Mouse (Mus musculus) neural tube, embryonic 11.5 days (tissue): ENCODE measurements around the gene Pprc1. TPM values are rescaled to one million over a fixed set of nuclear protein-coding genes. Genes with fewer than 3 reads are reported as not detected.
A peak's percentile ranks its signal among the peaks of the same experiment; 100 is the strongest.

Source experiments
- ATAC-seq: fragments of 200-750 bp; cut with Nextera tagmentation; 2 replicates; pipeline ENCODE4 v1.8.0; 2017; ENCODE audit warnings: moderate number of reproducible peaks, mild to moderate bottlenecking, moderate TSS enrichment, moderate library complexity; ENCODE audit not compliant: insufficient read depth, low FRiP score, low TSS enrichment
- DNase-seq: peaks from one replicate; pipeline ENCODE4 v3.0.0-alpha.2; 2015; ENCODE audit warnings: low spot score
- H3K27ac ChIP-seq: fragments of 300-500 bp; sonication (generic); 2 replicates; pipeline ENCODE4 v1.5.1; 2014; ENCODE audit warnings: low read depth, mild to moderate bottlenecking, low read length
- H3K27me3 ChIP-seq: fragments of 300-500 bp; sonication (generic); 2 replicates; pipeline ENCODE4 v1.6.1; 2014; ENCODE audit warnings: mild to moderate bottlenecking, low read length, mixed read lengths; ENCODE audit not compliant: control insufficient read depth, insufficient read depth
- H3K36me3 ChIP-seq: fragments of 300-500 bp; sonication (generic); 2 replicates; pipeline ENCODE4 v1.6.1; 2014; ENCODE audit warnings: mild to moderate bottlenecking, low read length, moderate library complexity, mixed read lengths; ENCODE audit not compliant: control insufficient read depth, insufficient read depth
- H3K4me1 ChIP-seq: fragments of 300-500 bp; sonication (generic); 2 replicates; pipeline ENCODE4 v1.6.1; 2014; ENCODE audit warnings: low read length, mixed read lengths; ENCODE audit not compliant: control insufficient read depth, insufficient read depth
- H3K4me2 ChIP-seq: fragments of 300-500 bp; sonication (generic); 2 replicates; pipeline ENCODE4 v1.6.1; 2014; ENCODE audit warnings: low read depth, mild to moderate bottlenecking, moderate library complexity
- H3K4me3 ChIP-seq: fragments of 300-500 bp; sonication (generic); 2 replicates; pipeline ENCODE4 v1.5.1; 2014; ENCODE audit warnings: low read depth, low read length
- H3K9ac ChIP-seq: fragments of 300-500 bp; sonication (generic); 2 replicates; pipeline ENCODE4 v1.6.1; 2014; ENCODE audit warnings: mild to moderate bottlenecking, low read length
- H3K9me3 ChIP-seq: fragments of 300-500 bp; sonication (generic); 2 replicates; pipeline ENCODE4 v1.6.1; 2016; ENCODE audit warnings: low read length; ENCODE audit not compliant: control insufficient read depth
- WGBS: fragments of 180-500 bp; shearing (Covaris S2); extraction: QIAGEN DNeasy Blood & Tissue Kit; methylation state at CpG from one replicate; pipeline ENCODE4 v1.1.7; 2014; 5-methylcytosine and 5-hydroxymethylcytosine counted together
- polyA plus RNA-seq: library from polyadenylated mRNA; unstranded; fragments of >200 nt; fragmentation: Nextera tagmentation; extraction: Ambion mirVana; gene quantifications from 2 replicates; pipeline ENCODE4 v1.2.1, GENCODE M21; 2014

Gene Pprc1
- polyA plus RNA-seq, 1 experiment from 2014 or later, result 46.1 TPM

DNA sequence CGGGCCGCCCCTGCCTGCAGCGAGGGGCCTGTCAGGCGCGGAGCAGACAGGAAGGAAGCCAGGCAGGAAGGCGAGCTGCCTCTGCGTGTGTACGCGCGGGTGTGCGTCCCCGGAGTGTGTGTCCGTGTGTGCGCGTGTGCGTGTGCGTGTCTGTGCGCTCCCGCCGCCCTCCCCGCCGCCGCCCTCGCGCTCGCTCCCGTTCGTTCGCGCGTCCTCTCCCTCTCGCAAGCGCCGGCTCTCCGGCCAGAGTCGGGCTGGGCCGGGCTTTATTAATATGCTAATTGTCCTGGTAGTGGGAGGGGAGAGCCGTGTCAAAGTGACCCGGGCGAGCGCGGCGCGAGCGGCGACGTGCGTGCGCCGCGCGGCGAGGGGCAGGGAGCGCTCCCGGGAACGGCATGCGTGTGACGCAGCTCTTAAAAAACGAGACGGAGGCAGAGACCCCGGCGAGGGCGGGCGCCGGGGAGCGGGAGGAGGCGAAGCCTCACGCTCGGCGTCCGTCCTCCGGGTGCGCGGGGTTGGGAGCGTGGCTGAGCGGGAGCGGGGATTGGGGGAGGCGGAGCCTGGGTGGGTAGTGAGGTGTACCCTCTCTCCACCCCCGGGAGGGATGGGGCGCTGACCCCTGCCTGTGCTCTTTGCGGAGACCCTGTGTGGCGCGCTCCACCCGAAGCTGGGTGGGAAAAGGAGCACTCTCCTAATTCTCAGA lies 458 bp downstream of the Pprc1 start, which contains the start of gene Ldb1:
TSS of gene Ldb1 (minus strand) at position 222 of the 703 bp plus-strand sequence.
- Histone ChIP-seq H3K36me3 (no peaks in the 10 kb centered on the region), H3K4me1 (peaks cover 43% of the 10 kb centered on the region), H3K9me3 (no peaks in the 10 kb centered on the region), H3K27ac (peak within 1 kb of the TSS; percentile 98), H3K4me3 (peak within 1 kb of the TSS; percentile 95), H3K4me2 (peak within 1 kb of the TSS; percentile 80), H3K27me3 (no peaks in the 10 kb centered on the region), H3K9ac (peak within 1 kb of the TSS; percentile 96)
- DNase-seq (peak; percentile 91), ATAC-seq (peak; percentile 56)
- WGBS, result under 1% methylated on average over 68 of the region's 84 CpGs

- H3K4me1 ChIP-seq, result peaks cover 37% of the 10 kb centered on the region
- H3K4me2 ChIP-seq, result peak overlapping the region; percentile 80
- no peaks in the 10 kb centered on the region for H3K27me3 ChIP-seq
- no peaks in the 10 kb centered on the region for H3K9me3 ChIP-seq
- H3K36me3 ChIP-seq, result no peaks in the 10 kb centered on the region
- peak overlapping the region; percentile 95 for H3K4me3 ChIP-seq
- peak overlapping the region; percentile 96 for H3K9ac ChIP-seq
- DNase-seq (no peak), ATAC-seq (peak; percentile 16)
- H3K27ac ChIP-seq, result peak overlapping the region; percentile 96
- WGBS, result 0% methylated on average over 7 of the region's 7 CpGs
Observed at GRCm38 (mm10) chr19:46045696-46046311, 1.1 kb downstream of the Pprc1 start.

DNA sequence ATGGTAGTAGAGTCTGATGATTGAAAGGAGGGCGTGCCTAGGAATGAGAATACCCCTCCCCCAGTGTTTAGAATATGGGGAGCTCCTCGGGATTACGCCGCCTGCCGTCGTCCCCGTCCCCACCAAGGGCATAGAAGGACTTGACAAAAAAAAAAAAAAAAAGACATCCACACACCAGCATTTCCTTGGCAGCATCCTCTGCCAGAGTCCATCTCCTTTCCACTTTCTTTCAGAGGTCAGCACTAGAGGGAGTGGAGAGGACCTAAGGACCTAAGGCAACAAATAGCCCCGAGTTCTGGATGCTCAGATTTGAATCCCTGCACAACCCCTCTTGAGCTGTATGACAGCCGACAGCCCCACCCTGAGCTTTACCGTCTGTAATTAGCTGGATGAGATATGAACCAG lies 1.9 kb downstream of the Pprc1 start:
- H3K4me3 ChIP-seq, result no peak overlapping the region
- H3K27ac ChIP-seq, result no peak overlapping the region
- DNase-seq (no peak), ATAC-seq (no peak)
- peak overlapping the region; percentile 80; the same call in 1 of the 2 replicates for H3K4me2 ChIP-seq
- WGBS, result 9% methylated on average over 10 of the region's 10 CpGs
- H3K4me1 ChIP-seq, result peaks cover 29% of the 10 kb centered on the region
- H3K9me3 ChIP-seq, result no peaks in the 10 kb centered on the region
- H3K36me3 ChIP-seq, result no peaks in the 10 kb centered on the region
- no peaks in the 10 kb centered on the region for H3K27me3 ChIP-seq
- no peak overlapping the region for H3K9ac ChIP-seq

- no peak overlapping the region for H3K4me2 ChIP-seq
- no peaks in the 10 kb centered on the region for H3K9me3 ChIP-seq
- DNase-seq (no peak), ATAC-seq (no peak)
- no peaks in the 10 kb centered on the region for H3K27me3 ChIP-seq
- H3K9ac ChIP-seq, result no peak overlapping the region
- H3K4me3 ChIP-seq, result no peak overlapping the region
- 77% methylated on average over 2 of the region's 2 CpGs for WGBS
- H3K27ac ChIP-seq, result no peak overlapping the region
- peaks cover 21% of the 10 kb centered on the region for H3K4me1 ChIP-seq
- H3K36me3 ChIP-seq, result no peaks in the 10 kb centered on the region
Observed at GRCm38 (mm10) chr19:46047426-46047825, 2.7 kb downstream of the Pprc1 start.

GRCm38 (mm10) chr19:46049129-46049528 lies 4.4 kb downstream of the Pprc1 start:
- H3K4me3 ChIP-seq, result no peak overlapping the region
- WGBS, result 70% methylated on average over 4 of the region's 4 CpGs
- H3K27ac ChIP-seq, result no peak overlapping the region
- peaks cover 5% of the 10 kb centered on the region; the same call in 1 of the 2 replicates for H3K4me1 ChIP-seq
- H3K27me3 ChIP-seq, result no peaks in the 10 kb centered on the region
- no peak overlapping the region for H3K9ac ChIP-seq
- H3K9me3 ChIP-seq, result no peaks in the 10 kb centered on the region
- ATAC-seq, result no peak
- DNase-seq, result no peak
- H3K36me3 ChIP-seq, result no peaks in the 10 kb centered on the region
- H3K4me2 ChIP-seq, result no peak overlapping the region

DNA sequence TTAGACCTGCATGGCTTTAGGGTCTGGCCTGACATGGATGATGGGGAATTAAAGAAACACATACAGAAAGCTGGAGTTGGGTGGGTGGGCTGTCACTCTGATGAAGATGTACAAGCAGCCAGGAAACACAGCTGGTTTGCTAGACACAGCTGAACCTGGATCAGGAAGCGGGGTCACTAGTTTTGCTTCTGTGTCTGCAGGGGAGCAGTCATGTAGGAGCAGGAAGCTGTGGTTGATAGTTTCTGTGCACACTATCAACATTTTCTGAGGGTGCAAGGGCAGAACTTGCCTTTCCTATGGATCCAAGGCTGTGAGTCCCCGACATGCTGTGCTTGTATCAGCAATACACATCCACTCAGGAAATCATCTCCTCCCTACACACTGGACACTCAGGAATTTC lies 5.8 kb downstream of the Pprc1 start:
- H3K36me3 ChIP-seq, result no peaks in the 10 kb centered on the region
- no peaks in the 10 kb centered on the region for H3K27me3 ChIP-seq
- no peak overlapping the region for H3K9ac ChIP-seq
- H3K4me1 ChIP-seq, result peaks cover 4% of the 10 kb centered on the region; the same call in 1 of the 2 replicates
- WGBS, result 87% methylated on average over 2 of the region's 2 CpGs
- ATAC-seq (no peak), DNase-seq (no peak)
- no peaks in the 10 kb centered on the region for H3K9me3 ChIP-seq
- no peak overlapping the region for H3K4me2 ChIP-seq
- no peak overlapping the region for H3K27ac ChIP-seq
- H3K4me3 ChIP-seq, result no peak overlapping the region

GRCm38 (mm10) chr19:46055752-46056387 lies 11.2 kb downstream of the Pprc1 start:
- H3K9me3 ChIP-seq, result no peaks in the 10 kb centered on the region
- H3K36me3 ChIP-seq, result no peaks in the 10 kb centered on the region
- DNase-seq (no peak), ATAC-seq (peak; percentile 70; the same call in 1 of the 2 replicates)
- H3K4me3 ChIP-seq, result peak overlapping the region; percentile 88
- no peak overlapping the region for H3K27ac ChIP-seq
- peak overlapping the region; percentile 36 for H3K4me2 ChIP-seq
- peak overlapping the region; percentile 12 for H3K9ac ChIP-seq
- 2% methylated on average over 11 of the region's 11 CpGs for WGBS
- H3K4me1 ChIP-seq, result peaks cover 10% of the 10 kb centered on the region
- no peaks in the 10 kb centered on the region for H3K27me3 ChIP-seq

DNA sequence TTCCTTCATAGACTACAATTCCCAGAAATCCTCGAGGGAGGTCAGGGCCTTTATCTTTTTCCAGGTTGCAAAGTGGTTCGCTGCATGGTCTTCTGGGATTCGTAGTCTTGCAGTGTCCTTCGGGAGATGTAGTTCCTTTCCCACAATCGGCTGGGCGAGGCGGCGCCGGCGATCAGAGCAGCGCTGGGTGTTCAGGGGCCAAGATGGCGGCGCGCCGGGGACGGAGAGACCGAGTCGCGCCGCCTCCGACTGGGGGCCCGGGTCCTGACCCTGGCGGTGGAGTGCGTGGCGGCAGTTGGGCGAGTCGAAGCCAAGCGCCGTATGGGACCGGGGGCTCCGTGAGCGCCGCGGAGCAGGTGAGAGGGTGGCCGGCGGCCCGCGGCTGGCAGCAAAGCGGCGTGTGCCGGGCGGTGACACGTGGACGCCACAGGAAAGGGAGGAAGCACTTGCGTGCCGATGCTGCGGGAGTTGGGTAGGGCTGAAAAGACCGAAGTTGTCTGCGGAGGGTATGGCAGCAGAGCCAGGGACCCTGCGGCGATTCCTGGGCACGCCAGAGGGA lies 11.8 kb downstream of the Pprc1 start:
- peak; percentile 94 for DNase-seq
- peak overlapping the region; percentile 76 for H3K27ac ChIP-seq
- no peaks in the 10 kb centered on the region for H3K27me3 ChIP-seq
- ATAC-seq, result peak; percentile 91
- H3K36me3 ChIP-seq, result no peaks in the 10 kb centered on the region; the same call in 1 of the 2 replicates
- peak overlapping the region; percentile 88 for H3K4me3 ChIP-seq
- peaks cover 10% of the 10 kb centered on the region for H3K4me1 ChIP-seq
- H3K4me2 ChIP-seq, result peak overlapping the region; percentile 86
- peak overlapping the region; percentile 88 for H3K9ac ChIP-seq
- no peaks in the 10 kb centered on the region for H3K9me3 ChIP-seq
- WGBS, result under 1% methylated on average over 52 of the region's 52 CpGs
